Mouse (Mus musculus) kidney, adult 10 weeks (tissue): Measurements from ENCODE around the gene Ampd3. TPM values are rescaled to one million over a fixed set of nuclear protein-coding genes. Genes with fewer than 3 reads are reported as not detected.

Experiments
- polyA plus RNA-seq: library from polyadenylated mRNA; stranded (reverse); fragments of 350-450 nt; fragmentation: Illumina TruSeq; extraction: RNeasy Lipid Tissue Mini Kit (QIAGEN cat#74804); gene quantifications from one replicate; pipeline ENCODE4 v1.2.3, GENCODE M21; 2014; ENCODE audit warnings: low read depth, low replicate concordance

Gene Ampd3
- 18.5 TPM for polyA plus RNA-seq

GRCm38 (mm10) chr7:110768001-110768400, at the start of gene Ampd3:
Gene Ampd3 (plus strand): TSS chr7:110768206.

GRCm38 (mm10) chr7:110843916-110844874, 76.2 kb downstream of the Ampd3 start, which contains the start of gene Rnf141:
Gene Rnf141 (minus strand): TSS chr7:110844457.

Other genes with a start within 250 kb of the Ampd3 start
- gene Sbf2, start 153.3 kb upstream of the Ampd3 start, polyA plus RNA-seq, result 131 TPM
- gene Adm, start 140.5 kb upstream of the Ampd3 start, polyA plus RNA-seq, result 5.0 TPM
- gene Rnf141, start 76.3 kb downstream of the Ampd3 start, polyA plus RNA-seq, result 50.1 TPM
- gene Lyve1, start 95.0 kb downstream of the Ampd3 start, polyA plus RNA-seq, result 0.81 TPM
- gene Mrvi1, start 214.3 kb downstream of the Ampd3 start, polyA plus RNA-seq, result 5.4 TPM